Mouse (Mus musculus) lung, postnatal 0 days (tissue): ENCODE measurements around the gene Mfap1b.

Source experiments
- CTCF ChIP-seq: IDR thresholded peaks from 2 replicates; pipeline ENCODE4 v1.5.1; 2016; ENCODE audit warnings: antibody characterized with exemption, mild to moderate bottlenecking
- EP300 ChIP-seq: IDR thresholded peaks from 2 replicates; pipeline ENCODE4 v1.6.1; 2016; ENCODE audit warnings: antibody characterized with exemption, mild to moderate bottlenecking, control low read depth

DNA sequence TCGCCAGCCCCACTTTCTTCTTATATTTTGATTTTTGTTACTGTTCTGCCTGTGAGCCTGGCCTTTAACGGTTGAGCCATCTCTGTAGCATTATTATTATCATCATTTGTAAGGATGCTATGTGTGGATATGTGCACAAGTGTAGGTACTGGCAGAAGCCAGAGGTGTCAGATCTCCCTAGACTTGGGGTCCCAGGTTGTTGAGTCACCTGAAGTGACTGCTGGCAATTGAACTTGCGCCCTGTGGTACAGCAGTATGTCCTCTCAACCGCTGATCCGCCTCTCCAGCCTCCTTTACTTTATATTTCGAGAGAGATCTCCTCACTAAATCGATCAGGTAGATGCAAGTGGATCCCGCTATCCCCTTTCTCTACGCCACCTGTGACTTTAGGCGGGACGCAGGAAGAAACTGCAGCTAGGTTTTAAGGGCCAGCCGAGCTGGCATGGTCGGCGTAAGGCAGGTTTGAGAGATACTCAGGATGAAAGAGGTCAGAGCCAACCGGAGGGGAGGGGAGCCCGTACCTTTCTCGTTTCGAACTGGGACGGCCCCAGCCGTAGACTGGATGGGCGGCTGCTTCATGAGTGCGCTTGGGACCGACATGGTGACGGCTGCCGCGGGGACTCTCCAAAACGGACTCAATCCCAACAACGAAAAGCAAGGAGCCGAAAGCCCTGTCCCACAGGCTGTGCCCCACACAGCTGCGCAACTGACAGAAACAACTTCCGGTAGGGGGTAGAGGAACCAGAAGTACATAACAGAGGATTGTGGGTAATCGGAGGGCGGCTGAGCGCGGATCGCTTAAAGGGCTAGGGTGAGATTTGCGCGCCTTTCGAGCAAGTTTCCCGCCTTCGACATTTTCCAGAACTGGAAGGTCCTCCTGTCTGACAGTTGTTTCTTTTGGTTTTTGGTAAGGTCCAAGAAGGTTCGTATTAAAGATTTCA, 32.3 kb upstream of the Mfap1b start, which contains the start of the genes Mfap1a and Wdr76:
- TF ChIP-seq EP300 (0 out of 2 replicates have a peak, but pooled peaks have one; percentile 3), CTCF (peak; percentile 37)
